Mouse (Mus musculus): ENCODE measurements at regions not wholly inside any gene's neighbourhood (a gene's known extent, or its start where the extent isn't known, plus 50 kb on each side); places are given as distances from the start of the nearest gene placed in this dataset.

DNA sequence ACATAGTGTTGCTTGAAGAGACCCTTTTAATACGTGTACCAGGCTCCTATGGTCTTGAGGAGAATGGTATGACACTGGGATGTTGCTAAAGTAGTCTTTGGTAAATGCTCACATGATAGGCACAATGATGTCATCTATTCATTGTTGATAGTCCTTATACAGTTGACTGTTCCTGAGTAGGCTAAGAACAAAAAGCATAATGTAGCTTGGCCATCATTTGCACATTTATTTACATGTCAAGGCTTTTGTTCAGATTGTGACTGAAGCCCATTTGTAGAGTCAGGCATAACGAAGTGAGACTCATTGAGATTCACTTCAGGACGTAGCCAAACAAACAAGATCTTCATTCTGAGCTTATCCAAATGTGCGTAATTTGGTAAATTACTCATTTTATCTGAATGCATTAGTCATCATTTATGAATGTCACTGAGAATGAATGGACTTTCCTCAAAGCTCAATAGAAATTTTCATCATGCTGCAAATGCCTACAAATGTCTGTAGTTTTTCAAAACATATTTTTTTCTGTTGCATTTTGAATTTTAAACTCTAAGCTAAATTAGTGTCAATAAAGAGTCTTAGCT is 664.6 kb upstream of the Marcks start:
- TF ChIP-seq EP300 (IDR thresholded peaks at IDR 0.05; ENCODE audit: insufficient read depth, low read depth, low read length) = no peak
- no peak for TF ChIP-seq CTCF (IDR thresholded peaks at IDR 0.05)
